Mouse (Mus musculus): ENCODE data around the gene Kcnn3.

DNA sequence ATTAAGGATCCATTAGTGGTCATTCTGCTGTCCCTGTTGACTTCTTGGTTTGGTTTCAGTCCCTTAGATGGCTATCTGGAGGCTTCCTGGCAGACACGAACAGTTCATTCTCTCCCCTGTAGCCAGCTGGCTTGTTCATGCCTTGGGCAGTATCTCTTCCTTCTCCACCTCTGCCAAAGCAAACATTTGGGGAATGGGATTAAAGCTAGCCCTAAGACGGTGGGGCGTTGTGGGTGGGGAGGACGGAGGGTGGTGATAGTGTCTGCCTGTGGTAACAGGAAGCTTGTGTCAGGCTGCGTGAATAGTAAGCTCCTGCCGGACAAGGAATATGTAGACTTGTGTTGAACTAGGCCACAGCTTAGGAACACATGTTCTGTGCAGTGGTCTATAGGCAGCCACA lies 151.4 kb downstream of the Kcnn3 start:
- TF ChIP-seq CTCF (IDR thresholded peaks at IDR 0.05; ENCODE audit: control insufficient read depth, insufficient read depth, insufficient replicate concordance, low read depth, low read length) (no peak), POLR2A (IDR thresholded peaks at IDR 0.05; ENCODE audit: control insufficient read depth, low read depth, low read length) (no peak)
